Mouse (Mus musculus) CD8-positive naive resting alpha-beta T cell, adult 57 days (primary cell): ENCODE data around the gene 2300009A05Rik. TPM values are rescaled to one million over a fixed set of nuclear protein-coding genes. Genes with fewer than 3 reads are reported as not detected.

Experiments used
- total RNA-seq: library from RNA; stranded (reverse); gene quantifications from one replicate; pipeline ENCODE4 v1.2.4, GENCODE M21; 2023

2300009A05Rik gene
- total RNA-seq = 20.4 TPM

DNA sequence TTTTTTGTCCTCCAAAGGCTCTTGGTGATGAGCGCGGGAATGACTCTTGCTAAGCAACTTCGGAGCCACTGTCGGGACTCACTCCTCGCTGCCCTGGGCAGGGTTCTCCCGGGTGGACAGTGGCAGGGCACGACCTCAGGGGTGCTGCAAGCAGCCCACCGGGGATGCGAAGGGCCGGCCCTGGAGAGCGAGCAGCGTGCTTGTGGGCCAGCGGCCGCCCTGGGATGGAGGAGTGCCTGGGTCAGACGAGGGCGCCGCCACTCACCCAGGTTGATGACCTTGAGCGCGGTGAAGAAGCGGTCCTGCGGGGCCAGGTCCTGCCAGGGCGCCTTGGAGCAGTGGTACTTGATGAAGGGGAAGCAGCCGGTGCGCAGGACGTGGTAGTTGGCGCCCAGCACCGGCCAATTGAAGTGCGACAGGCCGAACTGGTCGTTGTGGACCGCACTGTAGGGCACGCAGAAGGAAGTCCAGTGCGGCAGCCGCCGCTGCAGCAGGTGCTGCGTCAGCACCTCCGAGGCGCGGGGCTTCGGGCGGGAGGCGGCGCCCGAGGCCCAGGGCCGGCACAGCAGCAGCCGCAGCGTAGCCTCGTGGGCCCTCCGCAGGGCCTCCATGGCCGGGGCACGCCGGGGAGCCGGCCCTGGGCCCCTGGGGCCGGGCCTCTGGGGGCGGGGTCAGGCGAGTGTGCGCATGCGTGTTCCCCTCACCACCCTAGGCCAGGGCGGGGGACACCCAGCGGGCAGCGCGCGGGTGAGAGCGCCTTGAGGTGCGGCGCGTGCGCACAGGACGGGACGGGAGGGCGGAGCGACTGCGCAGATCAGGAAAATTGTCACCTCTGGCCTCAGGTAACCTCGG lies at the start of gene 2300009A05Rik:
2300009A05Rik (minus strand) TSS at position 636 of the 852 bp plus-strand sequence.

DNA sequence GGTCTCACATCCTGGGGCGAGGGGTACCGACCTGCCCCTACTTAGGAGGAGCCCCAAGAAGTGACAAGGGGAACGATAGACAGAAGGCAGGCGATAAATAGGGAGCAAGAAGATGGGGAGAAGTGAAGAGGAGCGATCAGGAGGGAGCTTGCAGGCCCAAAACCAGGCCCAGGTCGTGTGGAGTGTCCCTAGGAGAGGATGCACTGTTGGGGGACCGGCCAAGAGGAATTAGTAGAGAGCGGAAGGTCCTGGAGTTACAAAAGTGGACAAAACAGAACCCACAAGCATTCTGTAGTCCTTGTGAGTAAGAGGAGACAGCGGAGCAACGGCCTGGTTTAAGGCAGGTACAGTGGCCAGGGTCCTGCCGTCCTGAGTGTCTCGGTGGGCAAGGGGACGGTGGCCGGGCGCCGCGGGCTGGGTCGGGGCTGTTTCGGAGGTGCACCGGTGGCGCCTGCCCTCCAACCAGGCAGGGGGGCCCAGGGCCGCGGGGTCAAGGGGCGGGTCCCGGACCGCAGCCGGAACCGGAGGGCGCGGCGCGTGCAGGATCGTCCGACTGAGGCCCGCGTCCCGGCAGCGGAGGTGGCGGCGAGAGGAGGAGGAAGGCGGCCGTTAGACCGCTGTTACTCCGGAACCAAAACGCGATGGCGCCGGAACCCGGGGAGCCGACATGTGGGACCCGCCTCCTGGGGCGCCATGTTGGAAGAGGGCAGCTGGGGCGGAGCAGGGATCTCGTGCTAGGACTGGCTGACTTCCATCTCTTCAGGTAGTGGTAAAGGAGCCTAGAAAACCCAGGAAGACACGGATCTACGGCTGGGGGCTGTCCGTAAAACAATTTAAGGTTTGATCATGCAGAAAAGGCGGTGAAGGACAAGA lies 21.5 kb downstream of the 2300009A05Rik start, which contains the start of gene Map2k5:
Map2k5 (minus strand) TSS at position 633 of the 873 bp plus-strand sequence.

Other genes with a start within 250 kb of the 2300009A05Rik start
- gene Map2k5, start 21.3 kb downstream of the 2300009A05Rik start, total RNA-seq = 33.9 TPM
- 0.18 TPM for gene Iqch, start 203.2 kb upstream of the 2300009A05Rik start, total RNA-seq
- gene Aagab, start 203.4 kb upstream of the 2300009A05Rik start, total RNA-seq = 26.3 TPM